Mouse (Mus musculus) G1E (cell line): ENCODE results near the gene Scrn2.

ENCODE experiments used
- CTCF ChIP-seq: IDR thresholded peaks from 2 replicates; pipeline ENCODE4 v1.5.1; 2012; ENCODE audit warnings: low read depth, low read length, inconsistent platforms, mixed read lengths
- POLR2AphosphoS5 ChIP-seq: IDR thresholded peaks from 2 replicates; pipeline ENCODE4 v1.6.1; 2012; ENCODE audit warnings: low read depth, low read length, inconsistent platforms; ENCODE audit not compliant: insufficient replicate concordance

DNA sequence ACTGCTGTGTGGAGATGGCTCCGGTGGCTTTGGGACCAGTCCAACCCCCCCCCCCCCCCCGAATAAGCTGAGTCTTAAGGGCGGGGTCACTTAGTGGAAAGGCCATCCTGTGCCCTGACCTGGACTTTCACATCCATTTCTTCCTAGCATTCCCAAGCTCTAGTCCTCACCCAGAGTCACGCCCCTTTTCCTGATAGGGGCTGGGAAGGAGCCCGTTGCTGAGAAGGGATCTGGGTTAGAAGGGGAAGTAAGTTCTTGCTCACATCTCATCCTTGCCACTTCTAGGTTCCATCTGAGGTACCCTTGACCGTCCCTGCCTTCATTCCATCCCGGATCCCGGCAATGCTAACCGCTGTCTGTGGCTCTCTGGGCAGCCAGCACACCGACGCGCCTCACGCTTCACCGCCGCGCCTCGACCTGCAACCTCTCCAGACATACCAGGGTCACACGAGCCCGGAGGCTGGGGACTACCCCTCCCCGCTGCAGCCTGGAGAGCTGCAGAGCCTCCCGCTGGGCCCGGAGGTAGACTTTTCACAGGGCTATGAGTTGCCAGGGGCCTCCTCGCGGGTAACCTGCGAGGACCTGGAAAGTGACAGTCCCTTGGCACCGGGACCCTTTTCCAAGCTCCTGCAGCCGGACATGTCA is 8.5 kb upstream of the Scrn2 start:
- TF ChIP-seq CTCF: no peak
- no peak for TF ChIP-seq POLR2AphosphoS5
